Mouse (Mus musculus) heart, embryonic 14.5 days (tissue): ENCODE measurements around the gene Ubl7. TPM values are rescaled to one million over a fixed set of nuclear protein-coding genes. Genes with fewer than 3 reads are reported as not detected.

Experiments
- ATAC-seq: fragments of 200-750 bp; cut with Nextera tagmentation; 2 replicates; pipeline ENCODE4 v1.8.0; 2017; ENCODE audit warnings: low read depth, moderate TSS enrichment; ENCODE audit not compliant: insufficient number of reproducible peaks, insufficient read depth, low FRiP score
- H3K27ac ChIP-seq, 2 experiments: fragments of 200-500 bp in 1 of 2; fragments of 300-500 bp in 1 of 2; sonication (generic) in 1 of 2; replicated peaks in 1 of 2; 2 replicates each; pipeline ENCODE4 v1.5.1; 2012 to 2014; ENCODE audit warnings: low read depth in 2 of 2, low read length in 2 of 2, control low read depth in 1 of 2, mild to moderate bottlenecking in 1 of 2, mixed read lengths in 1 of 2; ENCODE audit not compliant: control insufficient read depth in 1 of 2, insufficient read depth in 1 of 2
- H3K27me3 ChIP-seq: fragments of 300-500 bp; sonication (generic); 2 replicates; pipeline ENCODE4 v1.6.1; 2014; ENCODE audit warnings: mild to moderate bottlenecking, low read length, control low read depth; ENCODE audit not compliant: control insufficient read depth, insufficient read depth
- H3K36me3 ChIP-seq: fragments of 300-500 bp; sonication (generic); 2 replicates; pipeline ENCODE4 v1.6.1; 2014; ENCODE audit warnings: mild to moderate bottlenecking, control low read depth, low read length, mixed read lengths; ENCODE audit not compliant: control insufficient read depth, insufficient read depth
- H3K4me1 ChIP-seq, 2 experiments: fragments of 200-500 bp in 1 of 2; fragments of 300-500 bp in 1 of 2; sonication (generic) in 1 of 2; 2 replicates each; pipeline ENCODE4 v1.6.1; 2012 to 2014; ENCODE audit warnings: low read length in 2 of 2, control low read depth in 1 of 2, mixed read lengths in 1 of 2; ENCODE audit not compliant: control insufficient read depth in 2 of 2, insufficient read depth in 2 of 2
- H3K4me2 ChIP-seq: fragments of 300-500 bp; sonication (generic); 2 replicates; pipeline ENCODE4 v1.6.1; 2014; ENCODE audit warnings: mild to moderate bottlenecking, low read length
- H3K4me3 ChIP-seq, 2 experiments: fragments of 200-500 bp in 1 of 2; fragments of 300-500 bp in 1 of 2; sonication (generic) in 1 of 2; 2 replicates each; pipeline ENCODE4 v1.5.1; 2012 to 2014; ENCODE audit warnings: low read length in 2 of 2, mild to moderate bottlenecking in 2 of 2, control low read depth in 1 of 2, low read depth in 1 of 2, moderate library complexity in 1 of 2; ENCODE audit not compliant: control insufficient read depth in 1 of 2, insufficient read depth in 1 of 2
- H3K9ac ChIP-seq: fragments of 300-500 bp; sonication (generic); 2 replicates; pipeline ENCODE4 v1.6.1; 2014; ENCODE audit warnings: mild to moderate bottlenecking, low read length
- H3K9me3 ChIP-seq: fragments of 300-500 bp; sonication (generic); 2 replicates; pipeline ENCODE4 v1.6.1; 2016; ENCODE audit warnings: low read length, control low read depth; ENCODE audit not compliant: control insufficient read depth
- WGBS: fragments of 180-500 bp; shearing (Covaris S2); extraction: QIAGEN DNeasy Blood & Tissue Kit; methylation state at CpG from one replicate; pipeline ENCODE4 v1.1.7; 2014; 5-methylcytosine and 5-hydroxymethylcytosine counted together
- polyA plus RNA-seq: library from polyadenylated mRNA; unstranded; fragments of >200 nt; fragmentation: Nextera tagmentation; extraction: Ambion mirVana; gene quantifications from 2 replicates; pipeline ENCODE4 v1.2.1, GENCODE M21; 2014

The Ubl7 gene
- polyA plus RNA-seq, 1 experiment from 2014 or later = 107 TPM

- no peak overlapping the region for H3K4me3 ChIP-seq
- 83% methylated on average over 5 of the region's 5 CpGs for WGBS
- H3K36me3 ChIP-seq = no peaks in the 10 kb centered on the region
- peaks cover 24 to 34% of the 10 kb centered on the region in 2 experiments for H3K4me1 ChIP-seq
- H3K9me3 ChIP-seq = no peaks in the 10 kb centered on the region
- no peak overlapping the region for H3K4me2 ChIP-seq
- H3K9ac ChIP-seq = no peak overlapping the region
- ATAC-seq = no peak
- H3K27ac ChIP-seq = no peak overlapping the region
- H3K27me3 ChIP-seq = no peaks in the 10 kb centered on the region
Measured at GRCm38 (mm10) chr9:57963998-57964395, 53.2 kb downstream of the Ubl7 start.

- ATAC-seq = no peak
- H3K9ac ChIP-seq = no peak overlapping the region
- H3K36me3 ChIP-seq = no peaks in the 10 kb centered on the region
- H3K27me3 ChIP-seq = no peaks in the 10 kb centered on the region
- 79% methylated on average over 6 of the region's 6 CpGs for WGBS
- H3K27ac ChIP-seq = no peak overlapping the region
- no peak overlapping the region for H3K4me2 ChIP-seq
- H3K4me3 ChIP-seq = no peak overlapping the region
- no peaks in the 10 kb centered on the region for H3K9me3 ChIP-seq
- peaks cover 21 to 33% of the 10 kb centered on the region in 2 experiments for H3K4me1 ChIP-seq
Measured at GRCm38 (mm10) chr9:57964528-57965250, 53.9 kb downstream of the Ubl7 start.

- H3K4me2 ChIP-seq = no peak overlapping the region
- H3K4me3 ChIP-seq = no peak overlapping the region
- no peaks in the 10 kb centered on the region for H3K36me3 ChIP-seq
- H3K9me3 ChIP-seq = no peaks in the 10 kb centered on the region
- H3K27ac ChIP-seq = no peak overlapping the region
- 49% methylated on average over 12 of the region's 12 CpGs for WGBS
- no peak for ATAC-seq
- no peak overlapping the region for H3K9ac ChIP-seq
- peaks cover 13 to 26% of the 10 kb centered on the region in 2 experiments for H3K4me1 ChIP-seq
- no peaks in the 10 kb centered on the region for H3K27me3 ChIP-seq
Measured at GRCm38 (mm10) chr9:57965281-57966185, 54.8 kb downstream of the Ubl7 start.

- Histone ChIP-seq H3K4me1 (peaks cover 13 to 20% of the 10 kb centered on the region in 2 experiments), H3K36me3 (no peaks in the 10 kb centered on the region), H3K4me3 (no peak overlapping the region), H3K27me3 (no peaks in the 10 kb centered on the region), H3K27ac (no peak overlapping the region), H3K4me2 (no peak overlapping the region; the same call in 1 of the 2 replicates), H3K9me3 (no peaks in the 10 kb centered on the region), H3K9ac (no peak overlapping the region; the same call in 1 of the 2 replicates)
- WGBS = 45% methylated on average over 14 of the region's 14 CpGs
- no peak for ATAC-seq
Measured at GRCm38 (mm10) chr9:57967237-57967960, 56.6 kb downstream of the Ubl7 start.

- H3K4me2 ChIP-seq = no peak overlapping the region
- no peaks in the 10 kb centered on the region for H3K36me3 ChIP-seq
- WGBS = 76% methylated on average over 9 of the region's 9 CpGs
- no peak overlapping the region for H3K9ac ChIP-seq
- no peak overlapping the region for H3K27ac ChIP-seq
- no peaks in the 10 kb centered on the region for H3K27me3 ChIP-seq
- H3K4me1 ChIP-seq = peaks cover 17 to 28% of the 10 kb centered on the region in 2 experiments
- no peak for ATAC-seq
- H3K4me3 ChIP-seq = no peak overlapping the region
- H3K9me3 ChIP-seq = no peaks in the 10 kb centered on the region
Measured at GRCm38 (mm10) chr9:57968166-57968771, 57.5 kb downstream of the Ubl7 start.

- Histone ChIP-seq H3K9ac (no peak overlapping the region), H3K4me1 (peaks cover 20 to 31% of the 10 kb centered on the region in 2 experiments), H3K4me3 (no peak overlapping the region), H3K36me3 (no peaks in the 10 kb centered on the region), H3K4me2 (no peak overlapping the region), H3K27ac (no peak overlapping the region), H3K9me3 (no peaks in the 10 kb centered on the region), H3K27me3 (no peaks in the 10 kb centered on the region)
- no peak for ATAC-seq
- WGBS = 82% methylated on average over 8 of the region's 8 CpGs
Measured at GRCm38 (mm10) chr9:57968783-57969542, 58.2 kb downstream of the Ubl7 start.
